Mouse (Mus musculus): Measurements from ENCODE around the gene Nos3. TPM values are rescaled to one million over a fixed set of nuclear protein-coding genes. Genes with fewer than 3 reads are reported as not detected.

The Nos3 gene
- total and polyA plus RNA-seq, 3 experiments: 0.30 to 0.36 (median 0.31) TPM

- TF ChIP-seq NELFE (IDR thresholded peaks at IDR 0.05; ENCODE audit: low read depth, low read length) (no peak), IRF4 (IDR thresholded peaks at IDR 0.05; ENCODE audit: low read depth, low read length) (peak; percentile 43; the same call in 1 of the 2 replicates), MAFK (IDR thresholded peaks at IDR 0.05; ENCODE audit: insufficient replicate concordance, low read length) (no peak), USF2 (conservative IDR thresholded peaks at IDR 0.05; ENCODE audit: low read depth, low read length) (no peak), BHLHE40 (IDR thresholded peaks at IDR 0.05; ENCODE audit: low read depth, low read length) (peak; percentile 81), KAT2A (IDR thresholded peaks at IDR 0.05; ENCODE audit: insufficient replicate concordance, low read length) (no peak), ZNF384 (IDR thresholded peaks at IDR 0.05; ENCODE audit: low read depth, low read length) (no peak), NRF1 (IDR thresholded peaks at IDR 0.05; ENCODE audit: low read depth, low read length) (no peak), UBTF (IDR thresholded peaks at IDR 0.05; ENCODE audit: low read depth, low read length) (no peak), SIN3A (IDR thresholded peaks at IDR 0.05; ENCODE audit: low read length) (peak; percentile 87; the same call in 1 of the 2 replicates), CHD1 (IDR thresholded peaks at IDR 0.05; ENCODE audit: low read depth, low read length) (no peak), RAD21 (IDR thresholded peaks at IDR 0.05; ENCODE audit: low read depth, low read length) (no peak; the same call in 1 of the 2 replicates), ZC3H11A (IDR thresholded peaks at IDR 0.05; ENCODE audit: low read depth, low read length) (no peak), MYC (IDR thresholded peaks at IDR 0.05; ENCODE audit: low read depth, low read length) (peak; percentile 66; the same call in 1 of the 2 replicates), TCF12 (IDR thresholded peaks at IDR 0.05; ENCODE audit: low read depth, low read length) (0 out of 2 replicates have a peak, but pooled peaks have one; percentile 66), POLR2AphosphoS2 (IDR thresholded peaks at IDR 0.05; ENCODE audit: low read depth, low read length) (no peak), TBP (conservative IDR thresholded peaks at IDR 0.05; ENCODE audit: low read depth, low read length) (peak; percentile 45; the same call in 1 of the 2 replicates), MAZ (IDR thresholded peaks at IDR 0.05; ENCODE audit: low read depth, low read length) (no peak), E2F4 (IDR thresholded peaks at IDR 0.05; ENCODE audit: insufficient replicate concordance, low read depth, low read length) (no peak), MXI1 (IDR thresholded peaks at IDR 0.05; ENCODE audit: low read depth, low read length) (peak; percentile 96), ZKSCAN1 (IDR thresholded peaks at IDR 0.05; ENCODE audit: borderline replicate concordance, low read depth, low read length) (no peak), EP300 (IDR thresholded peaks at IDR 0.05; ENCODE audit: low read length) (no peak), MAX (IDR thresholded peaks at IDR 0.05; ENCODE audit: low read length) (peak; percentile 35; the same call in 1 of the 2 replicates), ETS1 (conservative IDR thresholded peaks at IDR 0.05; ENCODE audit: low read depth, low read length) (peak; percentile 38), JUND (conservative IDR thresholded peaks at IDR 0.05; ENCODE audit: low read depth, low read length) (peak; percentile 77), CHD2 (IDR thresholded peaks at IDR 0.05; ENCODE audit: low read length) (no peak), ZMIZ1 (IDR thresholded peaks at IDR 0.05; ENCODE audit: low read depth, low read length) (no peak; the same call in 1 of the 2 replicates), POLR2A (IDR thresholded peaks at IDR 0.05; ENCODE audit: low read depth, low read length) (peak; percentile 64), ELF1 (IDR thresholded peaks at IDR 0.05; ENCODE audit: low read depth, low read length) (0 out of 2 replicates have a peak, but pooled peaks have one; percentile 21), USF1 (IDR thresholded peaks at IDR 0.05; ENCODE audit: low read depth, low read length) (no peak), GABPA (IDR thresholded peaks at IDR 0.05; ENCODE audit: insufficient replicate concordance, low read depth, low read length) (no peak), RCOR1 (conservative IDR thresholded peaks at IDR 0.05; ENCODE audit: low read depth, low read length) (no peak), MEF2A (IDR thresholded peaks at IDR 0.05; ENCODE audit: borderline replicate concordance, low read depth, low read length) (peak; percentile 44; the same call in 1 of the 2 replicates), HCFC1 (IDR thresholded peaks at IDR 0.05; ENCODE audit: low read depth, low read length) (peak; percentile 74), SMC3 (IDR thresholded peaks at IDR 0.05; ENCODE audit: low read depth, low read length) (peak; percentile 15), CTCF (conservative IDR thresholded peaks at IDR 0.05 in 1 of 2, IDR thresholded peaks at IDR 0.05 in 1 of 2; ENCODE audit: low read depth in 2 of 2, low read length in 2 of 2) (peak; percentile 10 to 76; a peak in 2 of 4 replicates), JUN (IDR thresholded peaks at IDR 0.05; ENCODE audit: insufficient read depth, low read depth, low read length) (peak; percentile 80), PAX5 (IDR thresholded peaks at IDR 0.05; ENCODE audit: low read length) (no peak)
- peak; percentile 99 for DNase-seq (ENCODE audit: extremely low read depth)
- dilution Hi-C loops (cut with MboI; ENCODE audit: extremely low pct_ligation_motif_present, extremely low pct_unique_long_range_greater_than_20kb, low sequenced_read_pairs) (no loop called here), in situ Hi-C loops (cut with MboI; ENCODE audit: low pct_ligation_motif_present, low pct_unique_long_range_greater_than_20kb, low sequenced_read_pairs) (no loop called here)
- H3K4me2 ChIP-seq (ENCODE audit: insufficient read depth, low read depth, poor library complexity, severe bottlenecking): peak overlapping the region; percentile 76
- peak overlapping the region; percentile 61 for H3K9ac ChIP-seq (ENCODE audit: insufficient read depth, low read depth)
- peaks cover 10% of the 10 kb centered on the region for H3K9me3 ChIP-seq (replicated peaks; ENCODE audit: low read length)
- peak overlapping the region; percentile 18; the same call in 1 of the 2 replicates for H3K27ac ChIP-seq (ENCODE audit: insufficient read depth, low read depth)
- peaks cover 8 to 22% of the 10 kb centered on the region in 2 experiments for H3K4me1 ChIP-seq (ENCODE audit: control insufficient read depth in 1 of 2, insufficient read depth in 2 of 2)
- H3K79me2 ChIP-seq (replicated peaks; ENCODE audit: control insufficient read depth, extremely low read depth, insufficient read depth, poor library complexity, severe bottlenecking): no peaks in the 10 kb centered on the region
- H3K4me3 ChIP-seq (replicated peaks in 1 of 3; ENCODE audit: low read depth in 2 of 3, low read length in 2 of 3, poor library complexity in 1 of 3): peak overlapping the region; percentile 68 to 83 (median 78)
- H3K27me3 ChIP-seq (replicated peaks): peaks cover 2% of the 10 kb centered on the region
- no peaks in the 10 kb centered on the region for H3K36me3 ChIP-seq (replicated peaks in 1 of 2; ENCODE audit: control insufficient read depth in 1 of 2, insufficient read depth in 1 of 2, low read length in 1 of 2)
These were observed 18.6 kb downstream of the Nos3 start for GRCm38 (mm10) chr5:24383026-24383859.

All from CH12.LX (cell line).